Mouse (Mus musculus): ENCODE data around the gene Slc5a8. TPM values are rescaled to one million over a fixed set of nuclear protein-coding genes. Genes with fewer than 3 reads are reported as not detected.

The Slc5a8 gene
- 0.05 TPM for polyA plus RNA-seq (2017; shearing (Covaris generic))

DNA sequence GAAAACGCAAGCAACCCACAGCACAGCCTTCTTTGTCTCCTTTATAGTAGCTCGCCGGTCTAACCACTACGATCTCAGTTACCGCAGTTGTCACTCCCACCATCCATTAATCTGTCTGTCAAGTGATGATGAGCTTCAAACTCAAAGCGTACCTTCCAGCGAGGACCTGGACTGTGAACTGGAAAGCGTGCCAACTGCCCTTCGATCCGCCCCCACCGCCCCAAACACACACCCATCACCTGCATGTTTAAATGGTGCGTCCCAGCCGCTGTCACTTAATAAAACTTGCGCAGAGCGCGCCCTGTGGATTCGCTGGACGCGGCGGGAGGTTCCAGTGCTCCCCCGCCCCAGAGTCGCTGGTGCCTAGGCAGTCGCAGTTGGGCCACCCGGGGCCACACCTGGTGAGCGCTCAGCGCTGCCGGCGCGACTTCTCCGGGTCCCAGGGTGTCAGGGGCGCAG lies at the start of gene Slc5a8:
Slc5a8 (plus strand) TSS at position 361 of the 459 bp plus-strand sequence.

Other genes with a start within 250 kb of the Slc5a8 start
- gene Spic, start 201.0 kb upstream of the Slc5a8 start, polyA plus RNA-seq (2017; shearing (Covaris generic)): 2.6 TPM
- gene Arl1, start 155.1 kb upstream of the Slc5a8 start, polyA plus RNA-seq (2017; shearing (Covaris generic)): 85.2 TPM
- 24.0 TPM for gene Utp20, start 59.2 kb upstream of the Slc5a8 start, polyA plus RNA-seq (2017; shearing (Covaris generic))

Data from activated CD4-positive, CD25-positive, alpha-beta regulatory T cell, adult 9 weeks (primary cell).